Mouse (Mus musculus) urinary bladder, postnatal 4 days (tissue): Measurements from ENCODE around the gene Atp13a1.

Experiments
- DNase-seq, 2 experiments: peaks; one replicate each; pipeline ENCODE4 v3.0.0; 2021 to 2022; ENCODE audit warnings: low spot score in 2 of 2

The Atp13a1 gene

DNA sequence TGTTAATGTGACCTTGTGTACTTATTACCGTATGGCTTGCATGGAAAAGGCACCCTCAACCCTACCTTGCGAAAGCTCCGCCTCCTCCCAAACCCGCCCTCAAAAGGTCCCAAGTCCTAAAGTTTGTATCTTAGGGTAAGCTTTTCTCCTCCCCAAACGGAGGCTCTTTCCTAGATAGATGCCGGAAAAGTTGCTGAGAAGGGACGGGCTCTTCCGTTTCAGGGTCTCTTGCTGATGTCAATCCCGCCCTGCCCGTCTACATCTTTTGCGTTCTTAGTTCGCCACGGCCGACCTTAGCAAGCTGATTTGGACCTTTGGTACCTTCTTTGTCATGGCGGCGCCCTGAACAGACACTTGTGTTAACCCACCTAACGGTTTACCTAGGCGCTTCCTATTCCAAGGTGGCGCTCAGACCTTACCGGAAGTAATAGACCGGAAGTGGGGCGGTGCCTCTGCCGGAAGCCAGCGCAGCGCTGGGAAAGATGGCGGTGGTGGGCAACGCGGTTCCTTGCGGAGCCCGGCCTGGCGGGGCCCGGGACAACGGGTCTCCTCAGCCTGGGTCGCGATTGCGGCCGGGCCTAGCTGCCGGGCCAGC, at the start of gene Atp13a1, which contains the start of gene Zfp866:
Gene Atp13a1, plus strand, starts transcription at position 391 of the 595 bp plus-strand sequence.
Gene Zfp866, minus strand, starts transcription at position 406 of the 595 bp plus-strand sequence.
- DNase-seq, result peak; percentile 84 to 87

GRCm38 (mm10) chr8:69741231-69741630, 49.7 kb upstream of the Atp13a1 start:
- DNase-seq, result no peak

- DNase-seq, result peak; percentile 92 to 95
Observed at GRCm38 (mm10) chr8:69749544-69750454, 41.2 kb upstream of the Atp13a1 start, which contains the start of gene Zfp963. Zfp963 (minus strand) TSS chr8:69749970.

DNA sequence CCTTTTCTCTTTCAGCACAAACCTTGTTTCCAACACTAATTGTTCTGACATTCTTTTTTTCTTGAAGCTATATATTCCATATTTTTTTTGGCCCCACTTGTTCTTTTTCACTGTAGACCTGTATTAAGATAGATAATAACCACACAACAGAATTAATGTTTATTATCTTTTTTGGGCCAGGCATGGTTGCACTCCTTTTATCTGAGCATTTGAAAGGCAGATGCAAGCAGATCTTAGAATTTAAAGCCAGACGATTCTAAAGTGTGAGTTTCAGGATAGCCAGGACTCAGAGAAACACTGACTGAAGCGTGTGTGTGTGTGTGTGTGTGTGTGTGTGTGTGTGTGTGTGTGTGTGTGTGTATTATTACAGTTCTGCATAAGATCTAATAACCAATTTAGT, 38.5 kb upstream of the Atp13a1 start:
- DNase-seq, result no peak

DNA sequence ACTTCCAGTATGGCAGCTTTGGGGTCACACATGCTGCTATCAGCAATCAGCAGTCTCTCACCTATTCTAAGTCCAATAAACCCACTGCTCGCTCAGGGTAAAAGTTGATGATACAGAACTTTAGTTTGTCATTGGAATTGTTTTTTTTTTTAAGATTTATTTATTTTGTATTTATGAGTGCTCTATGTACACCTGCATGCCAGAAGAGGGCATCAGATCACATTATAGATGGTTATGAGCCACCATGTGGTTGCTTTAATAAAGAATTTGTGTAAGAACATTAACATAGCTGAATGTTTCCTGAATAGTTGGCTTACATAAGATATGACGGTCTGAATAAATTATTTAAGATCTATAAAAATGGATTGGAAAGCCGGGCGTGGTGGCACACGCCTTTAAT, 32.6 kb upstream of the Atp13a1 start:
- no peak for DNase-seq

GRCm38 (mm10) chr8:69761814-69762445, 29.0 kb upstream of the Atp13a1 start:
- DNase-seq, result no peak

GRCm38 (mm10) chr8:69771221-69771620, 19.7 kb upstream of the Atp13a1 start:
- no peak for DNase-seq

- no peak for DNase-seq
Observed at GRCm38 (mm10) chr8:69772106-69772505, 18.9 kb upstream of the Atp13a1 start.

DNA sequence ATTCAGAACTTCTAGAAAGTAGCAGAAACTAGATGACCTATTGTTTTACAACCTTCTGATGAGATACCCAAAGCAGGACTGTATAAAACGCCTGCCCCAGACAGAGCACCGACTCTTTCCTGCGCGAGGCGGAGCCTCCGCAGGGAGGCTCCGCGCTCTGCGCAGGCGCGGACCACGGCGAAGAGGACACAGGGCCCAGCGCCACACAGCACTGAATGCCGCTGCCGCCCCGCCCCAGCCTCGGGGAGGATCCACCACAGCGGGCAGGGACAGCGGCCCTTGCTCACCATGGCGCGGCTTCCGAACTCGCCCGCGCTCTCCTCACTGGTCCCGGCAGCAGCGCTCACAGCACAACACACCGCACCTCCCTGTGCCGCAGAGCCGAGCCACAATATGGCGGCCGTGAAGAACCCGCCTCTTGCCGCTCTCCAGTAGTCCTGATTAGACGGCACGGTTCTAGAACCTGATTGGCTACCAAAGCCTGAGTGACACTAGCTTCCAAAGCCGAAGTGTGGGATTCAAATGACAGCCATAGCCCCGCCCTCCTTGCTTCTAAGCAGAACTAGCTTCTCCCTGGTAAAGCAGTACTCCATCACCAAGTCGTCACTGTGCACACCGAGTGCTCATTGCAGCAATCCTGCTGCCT, 16.3 kb upstream of the Atp13a1 start, which contains the start of gene Gm20422:
Gene Gm20422, minus strand, starts transcription at position 384 of the 646 bp plus-strand sequence.
- peak; percentile 84 for DNase-seq

- DNase-seq, result no peak
Observed at GRCm38 (mm10) chr8:69775149-69775534, 15.8 kb upstream of the Atp13a1 start.

- no peak for DNase-seq
Observed at GRCm38 (mm10) chr8:69777111-69777510, 13.9 kb upstream of the Atp13a1 start.

DNA sequence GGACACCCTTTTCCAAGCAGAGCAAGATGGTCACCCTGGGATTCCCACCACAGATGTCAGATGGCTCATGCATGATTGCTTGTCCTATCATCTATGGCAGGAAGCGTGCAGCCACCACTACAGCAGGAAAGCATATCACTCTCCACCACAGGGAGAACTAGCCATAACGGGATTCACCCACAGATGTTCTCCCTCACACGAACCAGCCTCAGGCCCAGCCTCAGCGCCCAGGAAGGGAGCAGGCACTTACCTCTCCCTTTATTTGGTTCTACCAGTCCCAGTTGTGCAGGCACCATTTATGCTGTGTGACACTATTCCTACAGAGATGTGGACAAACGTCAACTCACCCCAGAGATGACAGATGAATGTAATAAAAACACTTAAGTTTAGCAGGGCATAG, 1.9 kb upstream of the Atp13a1 start:
- DNase-seq, result no peak

DNA sequence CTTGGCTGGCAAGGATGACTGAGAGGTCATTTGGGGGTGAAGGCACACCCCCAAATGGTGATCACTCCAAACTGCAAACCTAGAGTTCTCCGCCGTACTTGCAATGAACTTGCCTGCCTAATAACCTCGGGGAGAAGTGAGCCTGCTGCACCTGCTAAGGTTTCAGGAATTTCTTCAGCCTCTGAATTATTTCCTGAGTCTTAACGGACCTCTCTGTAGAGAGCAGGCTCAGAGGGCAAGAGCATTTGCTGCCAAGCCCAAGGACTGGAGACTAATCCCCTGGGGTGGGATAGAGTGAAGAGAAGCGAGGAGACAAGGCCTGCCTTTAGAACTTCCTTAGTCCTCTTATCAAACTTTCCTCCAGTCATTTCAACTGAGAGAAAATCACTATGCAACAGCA, 1.2 kb upstream of the Atp13a1 start:
- DNase-seq, result no peak

- DNase-seq, result no peak
Observed at GRCm38 (mm10) chr8:69790364-69790763, 599 bp upstream of the Atp13a1 start.

DNA sequence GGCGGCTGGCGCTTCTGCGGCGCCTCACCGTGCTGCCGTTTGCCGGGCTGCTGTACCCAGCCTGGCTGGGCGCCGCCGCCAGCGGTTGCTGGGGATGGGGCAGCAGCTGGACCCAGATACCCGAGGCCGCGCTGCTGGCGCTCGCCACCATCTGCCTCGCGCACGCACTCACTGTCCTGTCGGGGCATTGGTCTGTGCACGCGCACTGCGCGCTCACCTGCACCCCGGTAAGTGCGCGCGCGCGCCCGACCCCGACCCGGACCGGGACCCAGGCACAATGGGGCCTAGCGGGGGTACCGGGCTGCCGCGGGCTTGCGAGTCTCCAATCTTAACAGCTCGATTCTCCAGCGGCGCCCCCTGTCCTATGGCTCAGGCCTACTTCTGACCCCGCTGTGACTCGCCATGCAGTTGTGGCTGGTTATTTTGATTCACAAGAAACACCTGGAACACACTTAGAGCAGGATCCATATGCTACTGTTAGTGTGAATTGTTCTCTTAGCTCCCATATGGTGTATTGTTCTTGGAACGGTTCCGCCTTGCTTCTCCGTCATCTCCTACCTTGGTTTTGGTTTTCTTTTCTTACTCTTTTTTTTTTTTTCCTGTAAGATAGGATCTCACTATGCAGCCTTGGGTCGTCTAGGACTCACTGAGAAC, 579 bp downstream of the Atp13a1 start:
- DNase-seq, result peak in 1 of 2 experiments; percentile 61

DNA sequence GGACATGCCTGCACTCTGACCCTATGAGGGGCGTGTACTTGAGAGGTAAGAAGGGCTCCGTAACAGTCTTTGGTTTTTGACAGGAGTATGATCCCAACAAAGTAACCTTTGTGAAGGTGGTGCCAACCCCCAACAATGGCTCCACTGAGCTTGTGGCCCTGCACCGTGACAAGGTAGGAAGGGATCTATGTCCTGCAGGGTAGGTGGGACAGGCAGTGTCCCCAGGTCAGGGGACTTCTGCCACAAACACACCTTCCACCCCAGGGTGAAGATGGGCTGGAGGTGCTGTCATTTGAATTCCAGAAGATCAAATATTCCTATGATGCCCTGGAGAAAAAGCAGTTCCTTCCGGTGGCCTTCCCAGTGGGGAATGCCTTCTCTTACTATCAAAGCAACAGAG, 2.7 kb downstream of the Atp13a1 start:
- DNase-seq, result peak; percentile 14 to 32

GRCm38 (mm10) chr8:69794096-69794495, 3.1 kb downstream of the Atp13a1 start:
- peak; percentile 16 to 56 for DNase-seq

GRCm38 (mm10) chr8:69794901-69795300, 3.9 kb downstream of the Atp13a1 start:
- peak; percentile 5 to 42 for DNase-seq

DNA sequence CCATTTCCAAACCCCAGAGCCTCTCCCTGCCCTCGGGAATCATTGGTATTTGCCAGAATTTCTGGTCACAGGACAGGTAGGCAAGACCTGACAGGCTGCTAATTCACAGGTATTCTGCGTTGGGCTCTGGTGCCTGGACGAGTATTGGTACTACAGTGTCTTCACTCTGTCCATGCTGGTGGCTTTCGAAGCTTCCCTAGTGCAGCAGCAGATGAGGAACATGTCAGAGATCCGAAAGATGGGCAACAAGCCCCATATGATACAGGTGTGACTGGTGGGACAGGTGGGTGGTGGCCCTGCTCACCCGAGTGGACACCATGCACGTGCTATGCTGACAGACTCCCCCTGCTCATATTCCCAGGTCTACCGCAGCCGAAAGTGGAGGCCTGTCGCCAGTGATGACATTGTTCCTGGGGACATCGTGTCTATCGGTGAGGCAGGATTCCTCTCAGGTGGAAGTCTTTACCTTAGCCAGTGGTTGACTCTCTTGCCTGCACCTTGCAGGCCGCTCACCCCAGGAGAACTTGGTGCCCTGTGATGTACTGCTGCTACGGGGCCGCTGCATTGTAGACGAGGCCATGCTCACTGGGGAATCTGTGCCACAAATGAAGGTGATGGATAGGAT, 5.9 kb downstream of the Atp13a1 start:
- DNase-seq, result peak; percentile 16 to 52

DNA sequence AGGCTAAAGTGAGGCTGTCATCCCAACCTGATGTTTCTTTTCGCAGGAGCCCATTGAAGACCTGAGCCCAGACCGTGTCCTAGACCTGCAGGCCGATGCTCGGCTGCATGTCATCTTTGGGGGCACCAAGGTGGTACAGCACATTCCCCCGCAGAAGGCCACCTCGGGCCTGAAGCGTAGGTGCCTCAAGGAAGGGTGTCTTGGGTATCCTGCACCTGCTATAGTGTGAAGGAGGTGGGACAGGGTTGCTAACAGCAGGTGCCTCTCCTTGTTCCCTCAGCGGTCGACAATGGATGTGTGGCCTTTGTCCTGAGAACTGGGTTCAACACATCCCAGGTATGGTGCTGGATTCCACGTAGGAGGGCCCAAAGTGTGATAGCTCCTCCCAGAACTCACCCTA, 6.7 kb downstream of the Atp13a1 start:
- DNase-seq, result peak in 1 of 2 experiments; percentile 56

DNA sequence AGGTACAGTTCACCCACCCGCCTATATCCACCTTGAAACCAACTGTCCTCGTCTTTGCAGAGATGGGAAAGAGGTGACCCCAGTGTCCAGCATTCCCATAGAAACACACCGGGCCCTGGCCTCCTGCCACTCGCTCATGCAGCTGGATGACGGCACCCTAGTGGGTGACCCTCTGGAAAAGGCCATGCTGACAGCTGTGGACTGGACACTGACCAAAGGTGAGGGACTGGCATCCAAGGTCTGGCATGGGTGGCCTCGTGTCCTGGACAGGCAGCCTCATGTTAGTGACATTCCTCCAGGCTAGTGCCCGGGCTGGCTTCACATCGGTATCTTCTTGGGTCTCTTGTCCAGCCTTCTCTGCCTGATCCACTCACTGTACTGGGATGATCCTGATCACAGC, 8.3 kb downstream of the Atp13a1 start:
- peak; percentile 17 to 54 for DNase-seq
